Mouse (Mus musculus): Measurements from ENCODE around the gene Clasp1. TPM values are rescaled to one million over a fixed set of nuclear protein-coding genes. Genes with fewer than 3 reads are reported as not detected.

Gene Clasp1
- polyA plus RNA-seq, 1 experiment, result 86.3 TPM

DNA sequence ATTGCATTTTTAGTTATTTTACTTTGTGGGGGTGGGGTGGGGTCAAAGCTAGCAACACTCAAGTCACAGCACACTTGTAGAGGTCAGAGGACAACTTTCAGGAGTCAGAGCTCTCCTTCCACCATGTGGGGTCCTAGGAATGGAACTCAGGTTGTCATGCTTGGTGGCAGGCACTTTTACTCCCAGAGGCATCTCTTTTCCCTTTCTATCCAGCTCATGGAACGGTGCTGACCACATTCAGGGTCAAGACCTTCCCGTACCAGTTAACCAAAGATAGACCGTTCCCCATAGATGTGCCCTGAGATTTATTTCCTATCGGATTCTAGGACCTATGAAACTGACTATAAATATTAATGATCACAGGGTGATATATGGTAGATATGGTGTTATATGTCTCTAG, 13.1 kb downstream of the Clasp1 start:
- H3K27ac ChIP-seq (ENCODE audit: insufficient read depth, low read length), result no peak overlapping the region
- no peak overlapping the region for H3K4me3 ChIP-seq (ENCODE audit: insufficient read depth, low read length)
- H3K4me1 ChIP-seq (ENCODE audit: control insufficient read depth, insufficient read depth, low read length), result peaks cover 17% of the 10 kb centered on the region
- TF ChIP-seq CTCF (IDR thresholded peaks at IDR 0.05; ENCODE audit: borderline replicate concordance, insufficient read depth, low read length) (no peak), POLR2A (IDR thresholded peaks at IDR 0.05; ENCODE audit: low read depth, low read length) (no peak)

DNA sequence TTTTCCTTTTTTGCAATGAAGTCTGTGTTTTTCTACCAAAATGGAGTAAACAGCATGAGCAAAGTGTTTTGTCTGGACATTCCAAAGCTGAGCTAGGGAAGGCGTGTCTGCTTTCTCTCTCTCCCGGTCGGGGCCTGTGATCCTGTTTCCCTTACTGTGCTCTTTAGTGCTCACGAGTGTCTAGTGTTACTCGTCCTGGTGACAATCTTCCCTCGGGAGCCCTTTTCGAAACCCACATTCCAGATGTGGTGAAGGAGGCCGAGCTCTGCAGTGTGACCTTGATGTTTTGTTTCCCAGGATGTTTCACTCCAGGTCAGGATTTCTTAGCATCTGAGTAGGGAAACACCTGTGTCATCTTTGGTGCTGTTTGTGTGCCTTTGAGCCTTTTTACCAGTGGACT, 13.7 kb downstream of the Clasp1 start:
- H3K27ac ChIP-seq (ENCODE audit: insufficient read depth, low read length), result no peak overlapping the region
- H3K4me3 ChIP-seq (ENCODE audit: insufficient read depth, low read length), result no peak overlapping the region
- H3K4me1 ChIP-seq (ENCODE audit: control insufficient read depth, insufficient read depth, low read length), result peaks cover 20% of the 10 kb centered on the region
- TF ChIP-seq CTCF (IDR thresholded peaks at IDR 0.05; ENCODE audit: borderline replicate concordance, insufficient read depth, low read length), result no peak
- no peak for TF ChIP-seq POLR2A (IDR thresholded peaks at IDR 0.05; ENCODE audit: low read depth, low read length)

DNA sequence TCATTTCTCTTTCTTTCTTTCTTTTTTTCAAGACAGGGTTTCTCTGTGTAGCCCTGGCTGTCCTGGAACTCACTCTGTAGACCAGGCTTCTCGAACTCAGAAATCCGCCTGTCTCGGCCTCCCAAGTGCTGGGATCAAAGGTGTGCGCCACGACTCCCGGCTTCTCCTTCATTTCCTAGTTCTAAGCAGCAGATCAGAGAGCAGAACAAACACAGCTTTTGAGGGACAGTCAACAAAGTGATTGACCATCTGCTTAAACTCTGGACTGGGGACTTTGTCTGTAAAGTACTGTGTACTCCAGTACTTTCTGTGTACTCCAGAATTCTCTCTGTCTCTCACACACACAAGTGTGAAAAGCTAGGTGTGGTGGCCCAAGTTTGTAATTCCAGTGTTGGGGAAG, 14.1 kb downstream of the Clasp1 start:
- H3K4me3 ChIP-seq (ENCODE audit: insufficient read depth, low read length), result no peak overlapping the region
- no peak overlapping the region for H3K27ac ChIP-seq (ENCODE audit: insufficient read depth, low read length)
- no peak for TF ChIP-seq CTCF (IDR thresholded peaks at IDR 0.05; ENCODE audit: borderline replicate concordance, insufficient read depth, low read length)
- no peak for TF ChIP-seq POLR2A (IDR thresholded peaks at IDR 0.05; ENCODE audit: low read depth, low read length)
- H3K4me1 ChIP-seq (ENCODE audit: control insufficient read depth, insufficient read depth, low read length), result peaks cover 20% of the 10 kb centered on the region

DNA sequence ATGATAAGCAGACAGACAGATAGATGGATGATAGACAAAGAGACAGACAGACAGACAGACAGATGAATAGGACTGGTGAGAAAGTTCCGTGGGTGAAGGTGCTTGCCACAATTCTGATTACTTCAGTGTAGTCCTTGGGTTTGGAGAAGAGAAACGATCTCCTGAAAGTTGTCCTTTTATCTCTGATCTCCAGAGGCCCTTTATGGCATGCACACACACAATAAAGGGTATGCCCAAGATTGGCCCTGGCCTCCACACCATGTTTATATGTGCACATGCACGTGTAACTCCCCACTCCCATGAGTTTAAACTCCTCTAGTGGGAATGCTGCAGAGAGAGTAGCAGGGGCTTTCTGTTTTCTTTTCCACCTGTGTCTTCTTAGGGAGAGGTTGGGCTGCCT, 14.6 kb downstream of the Clasp1 start:
- Histone ChIP-seq H3K4me1 (ENCODE audit: control insufficient read depth, insufficient read depth, low read length) (peaks cover 20% of the 10 kb centered on the region), H3K4me3 (ENCODE audit: insufficient read depth, low read length) (no peak overlapping the region), H3K27ac (ENCODE audit: insufficient read depth, low read length) (no peak overlapping the region)
- no peak for TF ChIP-seq POLR2A (IDR thresholded peaks at IDR 0.05; ENCODE audit: low read depth, low read length)
- TF ChIP-seq CTCF (IDR thresholded peaks at IDR 0.05; ENCODE audit: borderline replicate concordance, insufficient read depth, low read length), result no peak

DNA sequence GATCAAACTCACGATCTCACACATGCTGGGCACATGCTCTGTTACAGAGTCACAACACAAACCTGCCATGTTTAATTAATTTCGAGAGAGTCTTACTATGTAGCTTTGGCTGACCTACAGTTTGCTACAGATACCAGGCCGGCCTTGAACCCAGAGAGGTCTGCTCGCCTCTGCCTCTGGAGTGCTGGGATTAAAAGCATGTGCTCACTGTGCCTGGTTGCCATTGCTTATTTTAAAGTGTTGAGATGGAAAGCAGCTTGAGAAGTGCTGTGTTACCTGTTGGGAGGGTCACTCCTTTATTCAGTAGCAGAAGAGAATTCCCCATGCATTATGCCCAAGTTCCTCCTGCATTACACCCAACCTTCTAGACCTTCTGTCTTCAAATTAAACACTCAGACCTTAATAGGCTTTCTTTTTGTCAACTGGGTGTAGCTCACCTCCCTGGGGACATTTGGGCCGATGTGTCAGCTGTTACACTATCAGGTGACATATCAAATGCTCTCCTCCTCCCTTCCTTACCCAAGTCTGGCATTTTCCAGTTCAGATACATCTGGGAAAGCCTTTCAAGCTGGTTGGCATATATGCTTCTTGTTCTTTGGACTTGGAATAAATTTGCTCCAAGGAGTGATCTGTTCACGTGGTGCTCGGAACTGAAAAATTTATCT, 18.9 kb downstream of the Clasp1 start:
- Histone ChIP-seq H3K4me1 (ENCODE audit: control insufficient read depth, insufficient read depth, low read length) (peaks cover 4% of the 10 kb centered on the region), H3K27ac (ENCODE audit: insufficient read depth, low read length) (no peak overlapping the region), H3K4me3 (ENCODE audit: insufficient read depth, low read length) (no peak overlapping the region)
- no peak for TF ChIP-seq POLR2A (IDR thresholded peaks at IDR 0.05; ENCODE audit: low read depth, low read length)
- TF ChIP-seq CTCF (IDR thresholded peaks at IDR 0.05; ENCODE audit: borderline replicate concordance, insufficient read depth, low read length), result no peak

DNA sequence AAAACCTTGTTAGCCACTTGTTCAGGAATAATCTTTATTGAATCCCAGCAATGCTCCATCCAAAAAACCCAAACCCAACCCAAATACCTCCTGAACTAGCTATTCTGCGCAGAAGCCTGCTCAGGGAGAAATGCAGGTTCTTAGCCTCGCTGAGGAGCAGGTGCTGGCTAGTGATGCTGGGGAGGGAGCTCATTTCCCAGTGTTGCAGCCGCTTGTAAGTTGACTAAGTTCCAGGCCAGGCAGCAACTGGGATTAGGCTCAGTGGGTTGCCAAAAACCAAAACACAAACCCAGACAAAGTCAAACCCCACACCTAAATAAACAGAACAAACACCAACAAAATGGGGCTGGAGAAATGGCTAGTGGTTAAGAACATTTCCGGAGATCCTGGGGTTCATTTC, 20.4 kb downstream of the Clasp1 start:
- no peak for TF ChIP-seq POLR2A (IDR thresholded peaks at IDR 0.05; ENCODE audit: low read depth, low read length)
- no peak for TF ChIP-seq CTCF (IDR thresholded peaks at IDR 0.05; ENCODE audit: borderline replicate concordance, insufficient read depth, low read length)
- H3K4me3 ChIP-seq (ENCODE audit: insufficient read depth, low read length), result no peak overlapping the region

DNA sequence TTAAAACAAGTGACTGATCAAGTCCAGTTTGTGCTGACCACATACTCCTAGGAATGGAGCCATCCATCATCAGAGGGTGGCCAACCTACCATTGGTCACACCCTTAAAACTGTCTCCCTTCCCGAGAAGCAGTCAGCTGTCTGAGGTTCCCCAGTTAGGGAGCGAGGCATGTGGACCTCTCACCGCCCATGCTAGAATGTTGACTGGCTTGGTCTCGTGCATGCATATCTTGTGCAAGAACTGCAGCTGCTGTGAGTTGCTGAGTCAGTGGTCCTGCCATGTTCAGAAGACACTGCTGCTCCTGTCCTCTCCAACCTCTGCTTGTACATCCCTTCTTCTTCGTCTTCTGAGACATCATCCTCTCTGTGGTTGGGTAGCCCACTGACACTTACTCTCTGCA, 22.0 kb downstream of the Clasp1 start:
- no peak overlapping the region for H3K27ac ChIP-seq (ENCODE audit: insufficient read depth, low read length)
- peaks cover 4% of the 10 kb centered on the region; the same call in 1 of the 2 replicates for H3K4me1 ChIP-seq (ENCODE audit: control insufficient read depth, insufficient read depth, low read length)
- TF ChIP-seq CTCF (IDR thresholded peaks at IDR 0.05; ENCODE audit: borderline replicate concordance, insufficient read depth, low read length) (no peak), POLR2A (IDR thresholded peaks at IDR 0.05; ENCODE audit: low read depth, low read length) (no peak)
- no peak overlapping the region for H3K4me3 ChIP-seq (ENCODE audit: insufficient read depth, low read length)

More for the DNA sequence above, 20.4 kb downstream of the Clasp1 start:
- Histone ChIP-seq H3K27ac (ENCODE audit: insufficient read depth, low read length) (no peak overlapping the region), H3K4me1 (ENCODE audit: control insufficient read depth, insufficient read depth, low read length) (peaks cover 4% of the 10 kb centered on the region; the same call in 1 of the 2 replicates)

DNA sequence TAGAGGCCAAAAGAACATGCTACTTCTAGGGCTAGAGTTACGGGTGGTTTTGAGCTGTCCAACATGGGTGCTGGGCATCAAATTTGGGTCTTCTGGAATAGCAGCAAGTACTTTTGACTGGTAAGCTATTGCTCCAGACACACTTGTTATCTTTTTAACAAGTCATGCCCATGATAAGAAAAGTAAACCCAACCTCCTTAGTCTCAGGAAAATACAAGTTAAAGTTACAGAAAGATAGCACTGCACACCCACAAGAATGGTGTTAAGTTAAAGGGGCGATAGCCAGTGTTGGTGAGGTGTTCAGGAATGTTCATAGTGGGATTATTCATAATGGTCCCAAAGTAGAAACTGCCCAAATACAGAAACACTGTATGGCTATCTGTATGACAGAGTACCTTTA, 24.3 kb downstream of the Clasp1 start:
- Histone ChIP-seq H3K4me1 (ENCODE audit: control insufficient read depth, insufficient read depth, low read length) (no peaks in the 10 kb centered on the region), H3K4me3 (ENCODE audit: insufficient read depth, low read length) (no peak overlapping the region), H3K27ac (ENCODE audit: insufficient read depth, low read length) (no peak overlapping the region)
- TF ChIP-seq POLR2A (IDR thresholded peaks at IDR 0.05; ENCODE audit: low read depth, low read length), result no peak

DNA sequence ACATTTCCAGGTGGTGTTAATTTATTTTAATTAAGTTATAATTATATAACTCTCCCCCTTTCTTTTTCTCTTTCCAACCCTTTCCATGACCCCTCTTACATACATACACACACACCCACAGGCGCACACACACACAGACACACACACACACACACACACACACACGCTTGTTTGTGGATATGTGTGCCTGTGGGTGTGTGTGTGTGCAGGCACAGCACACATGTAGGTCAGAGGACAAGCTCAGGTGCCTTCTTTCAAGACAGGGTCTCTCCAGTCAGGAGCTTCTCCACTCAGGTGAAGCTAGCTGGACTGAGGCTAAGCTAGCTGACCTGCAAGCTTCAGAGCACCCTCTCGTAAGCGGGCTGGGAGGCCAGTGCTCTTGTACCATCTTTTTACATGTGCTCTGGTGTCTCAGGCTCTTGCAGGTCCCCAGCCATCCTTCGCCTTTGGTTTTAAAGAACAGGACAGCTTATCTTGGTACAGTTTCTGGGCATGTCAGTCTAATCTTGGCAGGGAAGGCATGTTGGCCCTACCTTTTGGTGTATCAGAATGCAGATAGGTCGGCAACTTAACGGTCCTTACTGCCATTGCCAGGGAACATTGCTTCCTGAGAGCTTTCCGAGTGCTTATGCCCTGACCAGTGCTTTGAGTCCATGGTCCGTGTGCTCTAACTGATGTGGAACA, 28.3 kb downstream of the Clasp1 start:
- Histone ChIP-seq H3K4me3 (ENCODE audit: insufficient read depth, low read length) (no peak overlapping the region), H3K4me1 (ENCODE audit: control insufficient read depth, insufficient read depth, low read length) (no peaks in the 10 kb centered on the region), H3K27ac (ENCODE audit: insufficient read depth, low read length) (no peak overlapping the region)
- TF ChIP-seq POLR2A (IDR thresholded peaks at IDR 0.05; ENCODE audit: low read depth, low read length) (no peak), CTCF (IDR thresholded peaks at IDR 0.05; ENCODE audit: borderline replicate concordance, insufficient read depth, low read length) (no peak)

DNA sequence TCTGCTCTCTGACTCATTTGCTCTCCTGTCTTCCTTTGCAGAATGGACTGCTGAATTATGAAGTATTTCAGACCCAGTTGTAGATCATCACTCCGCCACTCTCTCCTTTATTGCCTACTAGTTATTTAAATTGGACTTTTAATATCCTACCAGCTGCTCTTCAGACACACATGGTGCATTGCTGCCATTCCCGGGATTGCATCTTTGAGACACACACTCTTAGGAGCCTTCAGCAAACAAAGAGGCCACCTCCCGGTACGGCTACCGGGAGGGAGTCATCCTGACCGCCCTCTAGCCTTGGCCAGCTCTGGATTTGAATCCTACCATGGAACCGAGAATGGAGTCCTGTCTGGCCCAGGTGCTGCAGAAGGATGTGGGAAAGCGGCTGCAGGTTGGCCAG, 30.5 kb downstream of the Clasp1 start:
- Histone ChIP-seq H3K27ac (ENCODE audit: insufficient read depth, low read length) (no peak overlapping the region), H3K4me1 (ENCODE audit: control insufficient read depth, insufficient read depth, low read length) (no peaks in the 10 kb centered on the region), H3K4me3 (ENCODE audit: insufficient read depth, low read length) (no peak overlapping the region)
- TF ChIP-seq POLR2A (IDR thresholded peaks at IDR 0.05; ENCODE audit: low read depth, low read length), result no peak
- no peak for TF ChIP-seq CTCF (IDR thresholded peaks at IDR 0.05; ENCODE audit: borderline replicate concordance, insufficient read depth, low read length)
